Mouse (Mus musculus) kidney, adult 2 months (tissue): ENCODE results near the gene Zfp444. TPM values are rescaled to one million over a fixed set of nuclear protein-coding genes. Genes with fewer than 3 reads are reported as not detected.

Experiments used
- DNase-seq: peaks from one replicate; pipeline ENCODE4 v3.0.0; 2021
- H3K27ac ChIP-seq: fragments of 200-500 bp; 2 replicates; pipeline ENCODE4 v1.5.1; 2012; ENCODE audit warnings: low read depth, low read length, control low read depth, inconsistent platforms; ENCODE audit not compliant: insufficient read depth
- H3K27me3 ChIP-seq: fragments of 200-500 bp; replicated peaks from 2 replicates; pipeline ENCODE4 v1.6.1; 2012; ENCODE audit warnings: mild to moderate bottlenecking, moderate library complexity, low read length, inconsistent platforms; ENCODE audit not compliant: control insufficient read depth, insufficient read depth
- H3K36me3 ChIP-seq: fragments of 200-500 bp; 2 replicates; pipeline ENCODE4 v1.6.1; 2012; ENCODE audit warnings: mild to moderate bottlenecking, moderate library complexity, low read length, inconsistent platforms; ENCODE audit not compliant: control insufficient read depth, insufficient read depth
- H3K4me1 ChIP-seq: fragments of 200-500 bp; 2 replicates; pipeline ENCODE4 v1.6.1; 2011; ENCODE audit warnings: low read length; ENCODE audit not compliant: control insufficient read depth, insufficient read depth
- H3K4me3 ChIP-seq: fragments of 200-500 bp; 2 replicates; pipeline ENCODE4 v1.5.1; 2011; ENCODE audit warnings: mild to moderate bottlenecking, low read depth, low read length, control low read depth; ENCODE audit not compliant: insufficient read depth
- CTCF ChIP-seq: fragments of 200-500 bp; conservative IDR thresholded peaks from 2 replicates; pipeline ENCODE4 v1.5.1; 2011; ENCODE audit warnings: low read depth, mild to moderate bottlenecking, control low read depth, low read length, moderate library complexity, mixed read lengths; ENCODE audit not compliant: insufficient read depth, insufficient read length
- POLR2A ChIP-seq: fragments of 200-500 bp; IDR thresholded peaks from one replicate; pipeline ENCODE4 v1.6.1; 2011; ENCODE audit warnings: low read depth, low read length, control low read depth
- WGBS: fragments of 180-500 bp; shearing (Covaris S2); methylation state at CpG from one replicate; pipeline ENCODE4 v1.1.7; 2018; 5-methylcytosine and 5-hydroxymethylcytosine counted together
- polyA plus RNA-seq: library from polyadenylated mRNA; depleted of rRNA; stranded (reverse); fragments of >200 nt; gene quantifications from 2 replicates; pipeline ENCODE4 v1.2.3, GENCODE M21; 2012

Gene Zfp444
- polyA plus RNA-seq, 1 experiment: 47.1 TPM

DNA sequence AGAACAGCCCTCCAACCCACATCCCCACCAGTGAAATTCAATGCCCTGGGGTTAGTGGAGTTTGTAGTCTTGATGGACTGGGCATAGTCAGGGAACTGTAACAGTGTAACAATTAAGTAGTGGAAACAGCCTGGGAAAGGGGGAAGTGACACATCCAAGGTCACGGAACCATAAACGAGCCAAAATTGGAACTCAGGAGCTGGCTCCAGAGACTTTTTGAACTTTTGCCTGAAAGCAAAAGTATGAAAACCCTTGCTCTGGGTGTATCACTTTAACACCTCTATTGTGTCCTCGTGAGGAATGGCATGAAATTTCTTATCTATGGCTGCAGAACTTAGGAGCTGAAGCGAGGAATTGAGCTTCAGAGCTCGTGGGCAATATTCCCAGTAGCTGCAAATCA, 17.9 kb upstream of the Zfp444 start:
- Histone ChIP-seq H3K4me1 (peaks cover 47% of the 10 kb centered on the region), H3K36me3 (no peaks in the 10 kb centered on the region), H3K27me3 (no peaks in the 10 kb centered on the region), H3K4me3 (peak overlapping the region; percentile 84; the same call in 1 of the 2 replicates), H3K27ac (peak overlapping the region; percentile 97)
- WGBS: 7% methylated on average over 5 of the region's 5 CpGs
- TF ChIP-seq CTCF (no peak), POLR2A (no peak)
- DNase-seq: peak; percentile 35

DNA sequence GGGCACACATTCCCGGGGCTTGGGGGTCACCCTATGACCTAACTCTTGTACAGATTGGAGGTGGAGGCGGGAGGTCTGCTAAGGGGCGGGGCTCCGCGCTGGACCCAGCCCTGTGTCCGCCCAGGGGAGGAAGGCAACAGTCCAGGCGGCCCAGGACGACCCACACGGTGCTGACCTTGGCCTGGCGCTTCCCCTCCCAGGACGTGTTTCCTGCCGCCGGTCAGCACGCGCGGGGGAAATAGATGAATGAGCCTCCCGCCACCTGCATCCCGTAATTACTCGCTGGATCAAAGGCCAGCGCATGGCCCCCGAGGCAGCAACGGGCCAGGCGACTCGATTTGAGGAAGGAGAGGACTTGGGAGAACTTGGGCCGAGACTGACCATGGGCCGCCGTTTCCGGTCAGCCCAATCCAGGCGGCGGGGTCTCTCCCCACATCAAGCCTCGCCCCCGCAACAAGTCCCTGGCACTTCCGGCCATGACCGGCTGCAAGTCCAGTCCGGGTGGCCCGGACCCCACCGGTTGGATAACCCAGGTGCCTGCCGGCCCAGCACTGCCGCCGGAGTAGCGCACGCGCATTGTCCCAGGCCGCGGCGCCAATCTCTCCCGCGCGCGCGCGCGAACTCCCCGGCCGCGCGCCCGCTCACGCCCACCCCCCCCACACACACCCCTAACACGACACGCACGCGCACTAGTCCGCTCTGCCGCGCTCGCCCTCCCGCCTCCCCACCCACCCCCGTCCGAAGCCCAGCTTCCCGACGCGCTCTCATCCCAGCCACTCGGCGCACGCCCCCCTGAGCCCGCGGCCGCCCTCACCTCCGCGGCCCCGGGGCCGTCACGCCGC, 16.8 kb upstream of the Zfp444 start:
- H3K4me1 ChIP-seq: peaks cover 42% of the 10 kb centered on the region
- under 1% methylated on average over 61 of the region's 85 CpGs for WGBS
- H3K27me3 ChIP-seq: no peaks in the 10 kb centered on the region
- H3K27ac ChIP-seq: peak overlapping the region; percentile 97
- TF ChIP-seq CTCF (no peak), POLR2A (no peak)
- DNase-seq: peak; percentile 94
- no peaks in the 10 kb centered on the region for H3K36me3 ChIP-seq
- H3K4me3 ChIP-seq: peak overlapping the region; percentile 84

GRCm38 (mm10) chr7:6155901-6156411, 16.1 kb upstream of the Zfp444 start, which contains the start of gene Zfp787:
Gene Zfp787 (minus strand): TSS chr7:6155997.
- Histone ChIP-seq H3K4me1 (peaks cover 40% of the 10 kb centered on the region), H3K36me3 (no peaks in the 10 kb centered on the region), H3K4me3 (peak within 1 kb of the TSS; percentile 84), H3K27ac (peak within 1 kb of the TSS; percentile 97), H3K27me3 (no peaks in the 10 kb centered on the region)
- TF ChIP-seq CTCF: no peak
- TF ChIP-seq POLR2A: peak; percentile 2
- WGBS: under 1% methylated on average over 54 of the region's 54 CpGs
- DNase-seq: peak; percentile 97

GRCm38 (mm10) chr7:6156901-6157472, 15.0 kb upstream of the Zfp444 start:
- peak; percentile 92 for DNase-seq
- peak overlapping the region; percentile 87 for H3K27ac ChIP-seq
- WGBS: 21% methylated on average over 9 of the region's 9 CpGs
- H3K4me3 ChIP-seq: peak overlapping the region; percentile 32
- H3K4me1 ChIP-seq: peaks cover 30% of the 10 kb centered on the region
- no peaks in the 10 kb centered on the region for H3K27me3 ChIP-seq
- TF ChIP-seq POLR2A: no peak
- TF ChIP-seq CTCF: no peak
- H3K36me3 ChIP-seq: no peaks in the 10 kb centered on the region

- H3K4me3 ChIP-seq: no peak overlapping the region
- peak overlapping the region; percentile 80 for H3K27ac ChIP-seq
- DNase-seq: no peak
Observed at GRCm38 (mm10) chr7:6157479-6157878, 14.5 kb upstream of the Zfp444 start.

GRCm38 (mm10) chr7:6159604-6160003, 12.4 kb upstream of the Zfp444 start:
- no peaks in the 10 kb centered on the region for H3K36me3 ChIP-seq
- TF ChIP-seq CTCF (no peak), POLR2A (no peak)
- H3K4me1 ChIP-seq: peaks cover 9% of the 10 kb centered on the region; the same call in 1 of the 2 replicates
- WGBS: 83% methylated on average over 3 of the region's 3 CpGs
- H3K27ac ChIP-seq: no peak overlapping the region
- no peak overlapping the region for H3K4me3 ChIP-seq
- no peak for DNase-seq
- H3K27me3 ChIP-seq: no peaks in the 10 kb centered on the region

More at GRCm38 (mm10) chr7:6157479-6157878, 14.5 kb upstream of the Zfp444 start:
- Histone ChIP-seq H3K27me3 (no peaks in the 10 kb centered on the region), H3K4me1 (peaks cover 27% of the 10 kb centered on the region), H3K36me3 (no peaks in the 10 kb centered on the region)
- TF ChIP-seq CTCF (no peak), POLR2A (no peak)
- WGBS: 38% methylated on average over 1 of the region's 1 CpGs

DNA sequence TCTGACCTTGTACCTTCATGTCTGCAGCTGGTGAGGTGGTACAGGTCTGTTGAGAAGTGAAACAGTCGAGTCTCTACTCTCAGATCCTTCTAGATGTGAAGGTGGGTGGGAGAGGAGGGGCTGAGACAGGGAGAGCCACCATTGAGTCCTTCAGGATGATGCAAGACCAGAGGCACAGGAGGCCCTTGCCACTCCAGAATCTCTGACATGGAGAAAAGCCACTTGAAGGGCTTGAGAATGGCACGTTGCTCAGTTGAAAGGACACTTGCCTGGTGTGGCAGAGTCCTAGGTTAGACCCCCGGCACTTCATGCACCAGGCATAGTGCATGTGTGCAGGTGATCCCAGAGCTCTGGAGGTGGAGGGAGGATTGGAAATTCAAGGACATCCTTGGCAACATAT, 10.5 kb upstream of the Zfp444 start:
- Histone ChIP-seq H3K36me3 (no peaks in the 10 kb centered on the region), H3K27ac (no peak overlapping the region), H3K27me3 (no peaks in the 10 kb centered on the region), H3K4me1 (peaks cover 8% of the 10 kb centered on the region; the same call in 1 of the 2 replicates), H3K4me3 (no peak overlapping the region)
- whole genome bisulfite sequencing: 71% methylated on average over 3 of the region's 3 CpGs
- DNase-seq: no peak
- no peak for TF ChIP-seq CTCF
- TF ChIP-seq POLR2A: no peak
